Mouse (Mus musculus) frontal cortex, postnatal 36 days (tissue): ENCODE results near the gene Ddx5.
"Not testable (repeated sequence)": the region's sequence is repeated elsewhere in the genome, so short reads cannot be mapped to it uniquely, and the experiment has no call there.

Source experiments
- DNase-seq, 2 experiments: peaks; one replicate each; pipeline ENCODE4 v3.0.0; 2022; ENCODE audit warnings: low spot score in 2 of 2

The Ddx5 gene

DNA sequence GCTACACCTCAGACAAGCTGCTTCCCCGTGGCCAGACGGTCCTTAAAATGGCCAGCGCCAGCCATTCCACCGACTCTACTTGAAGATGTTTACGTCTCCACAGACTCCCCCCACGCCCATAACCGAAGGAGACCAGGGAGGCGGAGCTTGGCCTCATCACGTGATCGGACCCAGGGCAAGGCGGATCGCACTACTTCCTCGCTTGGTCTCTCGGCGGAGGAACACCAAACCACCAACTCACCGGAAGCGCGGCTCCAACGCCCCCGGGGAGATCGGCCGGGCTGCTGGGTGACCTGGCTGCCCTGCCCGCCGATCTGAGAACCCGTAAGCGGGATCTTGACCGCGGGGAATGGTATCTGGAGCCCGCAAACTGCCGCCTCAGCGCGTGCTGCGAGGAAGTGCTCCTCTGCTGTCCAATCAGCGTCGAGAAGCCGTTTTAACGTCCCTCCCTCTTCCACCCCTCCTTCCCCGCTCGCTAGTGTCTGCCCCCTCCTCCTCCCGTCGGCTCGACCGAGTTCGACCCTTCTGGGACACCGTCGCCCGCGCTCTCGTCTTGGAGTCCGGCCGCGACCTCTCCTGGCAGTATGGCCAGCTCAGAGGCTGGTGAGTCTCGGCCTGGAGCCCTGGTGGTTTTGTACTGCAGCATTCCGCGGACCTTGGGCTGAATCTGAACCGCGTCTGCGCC, at the start of gene Ddx5, which contains the start of gene Cep95:
Ddx5 (minus strand) TSS at position 411 of the 685 bp plus-strand sequence.
Cep95 (plus strand) TSS at position 478 of the 685 bp plus-strand sequence.
- DNase-seq = peak; percentile 94 to 98

DNA sequence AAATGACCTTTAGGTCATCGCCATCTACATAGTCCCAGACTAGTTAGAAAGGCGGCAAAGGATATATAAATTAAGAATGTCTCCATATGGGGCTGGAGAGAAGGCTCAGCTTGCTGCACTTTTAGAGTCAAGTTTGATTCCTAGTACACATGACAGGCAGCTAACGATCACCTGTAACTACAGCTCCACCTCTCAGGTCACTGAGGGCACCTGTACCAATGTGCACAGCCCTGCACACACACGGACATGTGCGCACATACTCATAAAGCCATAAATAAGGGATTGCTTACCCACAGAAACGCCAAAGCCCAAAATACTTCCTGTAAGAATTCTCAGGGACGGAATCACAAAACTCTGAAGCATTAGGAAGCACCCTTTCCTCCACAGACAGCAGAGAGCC, 39.1 kb upstream of the Ddx5 start:
- DNase-seq = no peak

- no peak for DNase-seq
Observed at GRCm38 (mm10) chr11:106824403-106824802, 35.4 kb upstream of the Ddx5 start.

GRCm38 (mm10) chr11:106823741-106824140, 34.8 kb upstream of the Ddx5 start:
- peak in 1 of 2 experiments; percentile 16 for DNase-seq

DNA sequence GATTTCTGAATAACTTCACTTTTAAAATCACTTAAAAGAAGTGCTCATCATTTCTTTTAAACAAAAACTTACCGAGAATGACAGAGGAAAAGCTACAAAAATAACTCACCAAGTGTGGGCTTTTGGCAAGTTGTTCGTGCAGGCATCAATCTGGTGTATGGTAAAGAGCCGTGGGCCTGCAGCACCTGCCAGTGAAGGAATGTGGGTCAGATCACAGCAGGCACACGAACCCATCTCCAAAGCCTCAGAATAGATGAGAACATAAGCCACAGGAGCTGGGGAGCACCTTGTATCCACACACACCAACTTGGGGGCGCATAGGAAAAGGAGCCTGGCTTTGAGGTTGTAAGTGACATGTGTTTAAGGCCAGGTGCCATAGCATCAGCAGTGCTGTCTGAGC, 33.9 kb upstream of the Ddx5 start:
- peak; percentile 59 to 84 for DNase-seq

- no peak for DNase-seq
Observed at GRCm38 (mm10) chr11:106822491-106822890, 33.5 kb upstream of the Ddx5 start.

DNA sequence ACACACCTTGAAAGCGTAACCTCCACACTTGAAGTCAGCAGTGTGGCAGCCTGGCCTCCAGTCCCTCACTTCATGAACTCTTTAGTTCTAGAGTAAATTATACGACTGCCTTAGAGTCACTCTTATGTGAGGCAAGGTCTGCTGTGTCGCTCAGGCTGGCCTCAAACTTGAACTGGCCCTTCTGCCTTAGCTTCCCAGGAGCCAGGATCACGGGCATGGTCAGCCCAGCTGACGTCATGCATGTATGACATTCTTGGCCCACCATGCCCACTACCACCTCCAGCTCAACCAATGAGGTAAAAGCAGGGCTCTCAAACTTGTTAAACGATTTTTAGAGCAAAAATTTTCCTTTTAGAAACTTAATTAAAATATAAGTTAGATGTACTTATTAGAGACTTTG, 32.4 kb upstream of the Ddx5 start:
- DNase-seq = no peak

DNA sequence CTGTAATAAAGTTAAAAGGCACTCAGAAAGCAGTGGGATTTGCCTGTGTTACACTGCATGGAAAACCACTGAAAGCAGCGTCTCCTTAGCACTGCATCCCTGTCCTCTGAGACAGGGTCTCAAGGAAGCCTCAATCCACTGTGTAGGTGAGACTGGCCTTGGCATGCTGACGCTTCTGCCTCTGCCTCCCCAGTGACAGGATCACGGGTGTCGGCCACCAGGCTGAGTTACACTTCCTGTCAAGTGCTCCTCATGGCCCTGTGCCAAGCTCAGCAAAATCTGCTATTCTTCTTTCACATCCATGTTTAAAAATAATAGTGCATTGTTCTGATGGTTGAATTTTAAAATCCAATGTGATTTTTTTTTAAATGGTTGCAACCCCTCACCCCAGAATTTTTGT, 32.0 kb upstream of the Ddx5 start:
- DNase-seq = peak in 1 of 2 experiments; percentile 38

GRCm38 (mm10) chr11:106820252-106820651, 31.3 kb upstream of the Ddx5 start:
- peak in 1 of 2 experiments; percentile 24 for DNase-seq

DNA sequence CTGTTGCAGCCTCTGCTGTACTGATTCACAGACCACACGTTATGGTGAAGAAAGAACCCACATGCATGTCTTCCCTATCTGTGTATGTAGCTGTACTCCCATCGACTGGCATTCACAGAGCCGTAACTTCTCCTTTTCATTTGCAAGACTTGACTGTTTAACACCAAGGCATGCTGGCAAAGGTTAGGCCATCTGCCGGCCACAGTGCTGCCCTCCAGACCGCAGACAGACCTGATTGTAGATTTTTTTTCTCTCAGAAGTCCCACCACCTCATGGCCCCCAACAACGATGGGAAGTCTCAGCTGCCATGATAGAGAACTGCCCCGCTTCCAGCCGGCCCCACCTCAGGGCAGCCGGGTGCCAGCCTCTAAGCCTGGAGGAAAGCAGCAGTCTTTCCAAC, 30.6 kb upstream of the Ddx5 start:
- no peak for DNase-seq

GRCm38 (mm10) chr11:106818341-106818740, 29.4 kb upstream of the Ddx5 start:
- peak in 1 of 2 experiments; percentile 32 for DNase-seq

GRCm38 (mm10) chr11:106817808-106818207, 28.8 kb upstream of the Ddx5 start:
- DNase-seq = no peak

DNA sequence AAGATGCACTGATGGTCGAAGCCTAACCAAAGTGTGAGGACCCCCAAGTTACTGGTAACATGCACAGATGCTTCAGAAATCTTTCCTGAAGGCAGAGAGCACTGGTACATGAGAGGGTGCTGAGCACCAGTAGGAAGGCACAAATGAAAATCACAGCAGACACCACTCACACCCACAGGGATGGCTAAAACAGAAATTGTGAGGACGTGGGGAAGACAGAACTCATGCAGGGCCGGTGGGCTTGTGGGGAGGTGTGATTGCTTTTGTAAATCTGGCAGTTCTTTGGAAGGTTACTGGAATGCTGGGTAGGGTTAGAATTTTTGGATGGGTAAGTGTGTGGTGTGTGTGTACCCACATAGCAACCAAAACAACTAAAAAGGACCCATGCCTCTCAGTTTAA, 28.2 kb upstream of the Ddx5 start:
- DNase-seq = peak in 1 of 2 experiments; percentile 50

DNA sequence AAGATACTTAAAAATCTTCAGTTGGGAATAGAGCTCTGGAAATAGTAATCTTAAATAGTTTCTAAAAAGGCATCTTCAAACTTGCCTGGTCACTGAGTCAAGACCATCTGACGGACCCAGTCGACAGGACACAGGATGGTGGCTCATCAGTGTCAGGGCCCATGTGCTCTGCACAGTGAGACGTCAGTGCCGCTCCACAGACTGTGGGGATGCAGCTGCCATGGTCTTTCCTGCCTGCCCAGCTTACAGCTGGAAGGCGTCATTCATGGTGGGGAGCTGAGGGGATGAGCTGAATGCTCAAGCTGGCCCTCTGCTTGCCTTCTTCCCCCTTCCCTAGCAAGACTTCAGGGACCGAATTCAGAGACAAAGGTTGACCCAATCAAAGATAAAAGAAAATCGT, 27.3 kb upstream of the Ddx5 start:
- no peak for DNase-seq

GRCm38 (mm10) chr11:106815761-106816160, 26.8 kb upstream of the Ddx5 start:
- DNase-seq = peak in 1 of 2 experiments; percentile 54

DNA sequence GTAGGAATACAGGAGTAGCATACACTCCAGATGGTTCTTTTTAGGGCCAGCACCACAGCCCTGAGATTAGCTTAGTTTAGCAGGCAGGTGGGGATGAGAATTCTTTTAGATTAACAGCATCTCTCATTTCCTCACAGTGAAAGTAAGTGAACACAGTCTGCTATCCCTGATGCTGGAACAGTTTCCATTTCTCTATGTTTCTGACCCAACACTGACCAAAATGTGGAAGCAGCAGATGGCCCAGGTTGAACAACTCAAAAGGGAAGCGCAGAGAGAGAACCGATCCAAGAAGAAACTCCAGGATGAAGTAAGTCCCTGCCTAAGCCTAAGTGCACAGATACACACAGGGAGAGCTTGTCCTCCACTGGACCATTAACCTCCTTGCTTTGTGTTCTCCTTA, 26.3 kb upstream of the Ddx5 start:
- DNase-seq = peak in 1 of 2 experiments; percentile 12

GRCm38 (mm10) chr11:106814601-106815320, 25.8 kb upstream of the Ddx5 start:
- peak in 1 of 2 experiments; percentile 30 for DNase-seq

DNA sequence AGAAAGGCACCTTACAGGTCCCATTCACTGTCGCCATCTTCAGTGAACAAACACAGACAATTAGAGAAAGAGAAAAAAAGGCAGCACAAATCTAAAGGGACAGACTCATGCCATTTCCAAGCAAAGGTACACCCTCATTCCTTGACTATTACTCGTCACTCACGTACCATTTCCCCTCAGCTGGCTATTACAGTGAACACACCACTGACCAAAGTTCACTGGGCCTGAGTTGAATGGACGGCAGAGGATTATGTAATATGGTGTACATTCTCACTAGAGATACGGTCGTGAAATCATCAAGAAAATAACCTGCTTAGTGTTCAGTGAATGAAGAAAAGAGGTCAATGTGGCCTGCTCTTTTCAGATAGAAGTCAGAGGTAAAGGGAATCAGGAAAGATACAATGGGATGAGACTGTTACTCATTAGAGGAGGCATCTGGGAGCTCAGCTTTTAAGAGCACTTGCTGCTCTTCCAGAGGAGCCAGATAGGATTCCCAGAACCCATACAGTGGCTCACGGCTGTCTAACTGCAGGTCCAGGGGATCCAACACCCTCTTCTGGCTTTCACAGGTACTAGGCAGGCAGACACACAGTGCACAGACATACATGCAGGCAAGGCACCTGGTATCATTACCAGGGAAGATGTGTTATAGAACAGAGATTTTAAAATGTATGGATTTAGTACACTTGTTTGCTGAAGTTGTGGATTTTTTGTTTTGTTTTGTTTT, 23.6 kb upstream of the Ddx5 start:
- DNase-seq = no peak

DNA sequence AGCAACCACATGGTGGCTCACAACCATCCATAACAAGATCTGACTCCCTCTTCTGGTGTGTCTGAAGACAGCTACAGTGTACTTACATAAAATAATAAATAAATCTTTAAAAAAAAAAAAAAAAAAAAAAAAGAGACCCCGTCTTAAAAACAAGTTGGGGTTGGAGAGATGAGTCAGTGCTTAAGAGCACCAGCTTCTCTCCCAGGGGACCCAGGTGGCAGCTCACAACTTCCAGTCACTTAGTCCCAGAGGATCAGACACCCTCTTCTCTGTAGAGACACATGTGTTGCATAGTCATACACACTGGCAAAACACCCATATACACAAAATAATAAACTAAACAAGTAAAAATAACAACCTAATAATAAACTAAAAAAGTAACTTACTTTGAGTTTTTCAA, 18.5 kb upstream of the Ddx5 start:
- DNase-seq = not testable (repeated sequence)

DNA sequence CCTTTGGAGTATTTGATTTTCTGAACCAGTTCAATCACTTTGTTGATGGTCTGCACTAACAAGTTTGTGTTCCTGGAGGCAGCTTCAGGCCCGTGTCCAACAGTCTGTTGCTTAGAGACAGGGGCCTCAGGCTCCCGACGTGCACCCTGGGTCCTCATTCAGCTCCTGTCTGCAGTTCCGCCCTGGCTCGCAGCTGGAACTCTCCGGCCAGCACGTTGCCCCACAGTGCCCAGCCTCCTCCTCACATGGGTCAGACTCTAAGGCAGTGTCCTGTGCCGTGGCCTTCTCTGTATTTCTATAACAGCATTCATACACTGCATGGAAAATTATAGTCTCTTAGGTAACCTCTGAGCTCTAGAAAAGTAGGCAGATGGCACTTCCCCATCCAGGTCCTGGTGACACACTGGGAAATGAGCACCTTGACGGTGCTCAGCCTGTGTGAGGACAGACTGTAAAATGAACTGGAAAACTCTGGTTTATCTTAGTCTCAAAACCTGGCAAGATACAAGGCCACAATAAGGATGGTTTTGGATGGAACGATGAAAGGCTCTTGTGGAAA, 13.2 kb upstream of the Ddx5 start:
- DNase-seq = no peak

DNA sequence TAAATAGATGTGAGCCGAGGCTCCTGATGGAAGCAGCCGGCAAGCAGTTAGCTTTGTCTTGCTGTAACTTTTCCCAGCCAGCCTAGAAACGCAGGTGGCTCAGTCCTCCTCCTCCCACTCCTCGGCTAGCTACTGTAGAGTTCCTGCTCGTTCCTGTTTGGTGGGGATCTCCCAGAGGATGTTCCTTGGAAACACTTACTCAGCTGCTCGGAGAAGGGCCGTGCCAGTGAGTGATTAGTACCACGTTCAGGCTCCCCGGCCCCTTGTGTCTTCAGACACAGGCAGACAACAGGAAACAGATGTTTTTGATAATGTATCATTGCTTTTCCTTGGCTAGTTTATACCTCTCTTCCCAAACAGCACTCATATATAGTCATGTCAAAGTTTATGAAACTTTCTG, 6.7 kb upstream of the Ddx5 start:
- no peak for DNase-seq

GRCm38 (mm10) chr11:106793846-106794245, 4.9 kb upstream of the Ddx5 start:
- DNase-seq = no peak
